Mouse (Mus musculus) heart, adult 2 months (tissue): ENCODE data around the gene Cadps2.

Source experiments
- CTCF ChIP-seq: fragments of 200-600 bp; IDR thresholded peaks from 2 replicates; pipeline ENCODE4 v1.8.1; 2022; ENCODE audit warnings: antibody characterized with exemption, mild to moderate bottlenecking, moderate library complexity
- EP300 ChIP-seq: fragments of 200-500 bp; IDR thresholded peaks from 2 replicates; pipeline ENCODE4 v1.6.1; 2011; ENCODE audit warnings: low read depth, low read length, control low read depth; ENCODE audit not compliant: insufficient read depth

- TF ChIP-seq CTCF (no peak), EP300 (no peak)
Observed at GRCm38 (mm10) chr6:23707506-23707905, 131.7 kb downstream of the Cadps2 start.
